Mouse (Mus musculus) bone marrow, adult 2 months (tissue): ENCODE data around the gene Fmnl2.

Source experiments
- CTCF ChIP-seq: fragments of 200-500 bp; IDR thresholded peaks from 2 replicates; pipeline ENCODE4 v1.5.1; 2011; ENCODE audit warnings: low read length, control low read depth; ENCODE audit not compliant: control insufficient read depth, insufficient read depth
- POLR2A ChIP-seq: fragments of 200-500 bp; IDR thresholded peaks from 2 replicates; pipeline ENCODE4 v1.6.1; 2011; ENCODE audit warnings: low read depth, mild to moderate bottlenecking, control low read depth, low read length, borderline replicate concordance; ENCODE audit not compliant: control insufficient read depth

DNA sequence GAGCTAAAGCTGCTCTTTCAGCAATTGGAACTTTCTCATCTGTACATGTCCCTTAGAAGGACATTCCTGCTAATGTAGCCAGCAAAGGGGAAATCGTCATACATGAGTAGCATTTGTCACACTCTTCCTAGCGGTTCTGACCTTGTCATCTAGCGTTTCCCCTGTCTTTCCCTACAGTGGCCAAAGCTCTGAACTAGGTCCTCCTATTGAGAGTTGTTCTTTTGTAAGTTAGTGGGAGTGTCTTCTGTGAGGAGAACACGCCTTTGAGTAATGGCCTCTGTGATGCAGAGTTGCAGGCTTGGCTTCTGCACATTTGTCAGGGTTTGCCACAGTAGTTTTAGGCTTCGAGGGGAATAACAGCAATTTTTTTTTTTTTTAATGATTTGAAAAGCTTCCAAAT lies 250.9 kb downstream of the Fmnl2 start:
- TF ChIP-seq CTCF (no peak), POLR2A (no peak)
